Mouse (Mus musculus) heart, embryonic 14.5 days (tissue): ENCODE measurements around the gene Rab25. TPM values are rescaled to one million over a fixed set of nuclear protein-coding genes. Genes with fewer than 3 reads are reported as not detected.
"Not testable (repeated sequence)": the region's sequence is repeated elsewhere in the genome, so short reads cannot be mapped to it uniquely, and the experiment has no call there.

ENCODE experiments used
- ATAC-seq: fragments of 200-750 bp; cut with Nextera tagmentation; 2 replicates; pipeline ENCODE4 v1.8.0; 2017; ENCODE audit warnings: low read depth, moderate TSS enrichment; ENCODE audit not compliant: insufficient number of reproducible peaks, insufficient read depth, low FRiP score
- H3K27ac ChIP-seq, 2 experiments: fragments of 200-500 bp in 1 of 2; fragments of 300-500 bp in 1 of 2; sonication (generic) in 1 of 2; replicated peaks in 1 of 2; 2 replicates each; pipeline ENCODE4 v1.5.1; 2012 to 2014; ENCODE audit warnings: low read depth in 2 of 2, low read length in 2 of 2, control low read depth in 1 of 2, mild to moderate bottlenecking in 1 of 2, mixed read lengths in 1 of 2; ENCODE audit not compliant: control insufficient read depth in 1 of 2, insufficient read depth in 1 of 2
- H3K27me3 ChIP-seq: fragments of 300-500 bp; sonication (generic); 2 replicates; pipeline ENCODE4 v1.6.1; 2014; ENCODE audit warnings: mild to moderate bottlenecking, low read length, control low read depth; ENCODE audit not compliant: control insufficient read depth, insufficient read depth
- H3K36me3 ChIP-seq: fragments of 300-500 bp; sonication (generic); 2 replicates; pipeline ENCODE4 v1.6.1; 2014; ENCODE audit warnings: mild to moderate bottlenecking, control low read depth, low read length, mixed read lengths; ENCODE audit not compliant: control insufficient read depth, insufficient read depth
- H3K4me1 ChIP-seq, 2 experiments: fragments of 200-500 bp in 1 of 2; fragments of 300-500 bp in 1 of 2; sonication (generic) in 1 of 2; 2 replicates each; pipeline ENCODE4 v1.6.1; 2012 to 2014; ENCODE audit warnings: low read length in 2 of 2, control low read depth in 1 of 2, mixed read lengths in 1 of 2; ENCODE audit not compliant: control insufficient read depth in 2 of 2, insufficient read depth in 2 of 2
- H3K4me2 ChIP-seq: fragments of 300-500 bp; sonication (generic); 2 replicates; pipeline ENCODE4 v1.6.1; 2014; ENCODE audit warnings: mild to moderate bottlenecking, low read length
- H3K4me3 ChIP-seq, 2 experiments: fragments of 200-500 bp in 1 of 2; fragments of 300-500 bp in 1 of 2; sonication (generic) in 1 of 2; 2 replicates each; pipeline ENCODE4 v1.5.1; 2012 to 2014; ENCODE audit warnings: low read length in 2 of 2, mild to moderate bottlenecking in 2 of 2, control low read depth in 1 of 2, low read depth in 1 of 2, moderate library complexity in 1 of 2; ENCODE audit not compliant: control insufficient read depth in 1 of 2, insufficient read depth in 1 of 2
- H3K9ac ChIP-seq: fragments of 300-500 bp; sonication (generic); 2 replicates; pipeline ENCODE4 v1.6.1; 2014; ENCODE audit warnings: mild to moderate bottlenecking, low read length
- H3K9me3 ChIP-seq: fragments of 300-500 bp; sonication (generic); 2 replicates; pipeline ENCODE4 v1.6.1; 2016; ENCODE audit warnings: low read length, control low read depth; ENCODE audit not compliant: control insufficient read depth
- WGBS: fragments of 180-500 bp; shearing (Covaris S2); extraction: QIAGEN DNeasy Blood & Tissue Kit; methylation state at CpG from one replicate; pipeline ENCODE4 v1.1.7; 2014; 5-methylcytosine and 5-hydroxymethylcytosine counted together
- polyA plus RNA-seq: library from polyadenylated mRNA; unstranded; fragments of >200 nt; fragmentation: Nextera tagmentation; extraction: Ambion mirVana; gene quantifications from 2 replicates; pipeline ENCODE4 v1.2.1, GENCODE M21; 2014

Gene Rab25
- 0.30 TPM in 1 of 2 replicates, not detected in the other for polyA plus RNA-seq

GRCm38 (mm10) chr3:88548180-88548917, at the start of gene Rab25:
Gene Rab25, minus strand, starts transcription at chr3:88548300.
- no peak within 1 kb of the TSS for H3K4me2 ChIP-seq
- H3K9me3 ChIP-seq = no peaks in the 10 kb centered on the region
- no peak for ATAC-seq
- H3K4me3 ChIP-seq = no peak within 1 kb of the TSS
- H3K27ac ChIP-seq = no peak within 1 kb of the TSS
- H3K4me1 ChIP-seq = peaks cover 2 to 11% of the 10 kb centered on the region in 2 experiments
- H3K27me3 ChIP-seq = no peaks in the 10 kb centered on the region
- H3K9ac ChIP-seq = no peak within 1 kb of the TSS
- no peaks in the 10 kb centered on the region for H3K36me3 ChIP-seq
- WGBS = 54% methylated on average over 18 of the region's 18 CpGs

DNA sequence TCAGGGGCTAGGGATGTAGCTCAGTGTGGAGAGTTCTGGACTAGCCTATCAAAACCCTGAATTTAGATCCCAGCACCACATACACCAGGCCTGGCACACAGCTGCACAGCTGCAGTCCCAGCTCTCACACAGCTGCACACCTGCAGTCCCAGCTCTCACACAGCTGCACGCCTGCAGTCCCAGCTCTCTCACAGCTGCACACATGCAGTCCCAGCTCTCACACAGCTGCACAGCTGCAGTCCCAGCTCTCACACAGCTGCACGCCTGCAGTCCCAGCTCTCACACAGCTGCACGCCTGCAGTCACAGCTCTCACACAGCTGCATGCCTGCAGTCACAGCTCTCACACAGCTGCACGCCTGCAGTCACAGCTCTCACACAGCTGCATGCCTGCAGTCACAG, 48.4 kb upstream of the Rab25 start:
- H3K27me3 ChIP-seq, H3K9ac ChIP-seq, H3K27ac ChIP-seq, H3K36me3 ChIP-seq, H3K4me2 ChIP-seq, H3K9me3 ChIP-seq, ATAC-seq, H3K4me3 ChIP-seq: not testable (repeated sequence)
- 80% methylated on average over 4 of the region's 4 CpGs for WGBS
- H3K4me1 ChIP-seq = peaks cover 9 to 19% of the 10 kb centered on the region in 2 experiments

DNA sequence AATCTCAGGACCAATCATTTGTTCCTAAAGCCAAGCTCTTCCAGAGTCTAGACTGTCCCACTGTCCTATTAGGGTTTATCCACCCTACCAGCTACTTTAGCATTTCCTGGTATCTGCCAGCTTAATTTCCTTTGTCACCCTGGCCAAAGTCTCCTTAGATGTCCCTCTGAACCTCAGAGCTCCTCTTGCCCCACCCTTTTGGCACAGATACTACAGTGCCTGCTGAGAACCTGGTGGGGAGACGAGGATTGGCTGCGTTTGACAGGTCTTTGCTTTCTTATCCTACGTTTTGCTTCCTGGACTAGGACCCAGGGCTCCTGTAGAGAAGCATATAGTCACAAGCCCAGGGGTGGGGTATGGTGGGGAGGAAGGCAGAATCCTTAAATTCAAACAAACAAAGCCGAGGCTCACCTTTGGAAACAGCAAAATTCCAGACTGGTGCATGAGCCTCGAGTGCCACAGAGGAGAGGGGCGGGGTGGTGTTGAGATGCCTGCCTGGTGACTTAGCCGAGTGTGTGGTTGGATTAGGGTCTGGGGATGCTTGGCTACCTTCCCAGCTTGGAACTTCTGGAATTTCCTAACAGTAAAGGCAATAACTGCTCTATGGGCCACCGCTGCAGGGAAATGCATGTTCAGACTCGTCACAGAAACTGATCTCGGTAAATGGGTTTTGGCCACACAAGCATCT, 45.9 kb upstream of the Rab25 start:
- no peak for ATAC-seq
- no peak overlapping the region for H3K4me3 ChIP-seq
- WGBS = 29% methylated on average over 10 of the region's 10 CpGs
- H3K4me1 ChIP-seq = peaks cover 16 to 30% of the 10 kb centered on the region in 2 experiments
- peak overlapping the region; percentile 27; the same call in 1 of the 2 replicates for H3K9ac ChIP-seq
- peak overlapping the region; percentile 19; the same call in 1 of the 2 replicates for H3K4me2 ChIP-seq
- no peaks in the 10 kb centered on the region for H3K27me3 ChIP-seq
- H3K36me3 ChIP-seq = no peaks in the 10 kb centered on the region
- H3K27ac ChIP-seq = no peak overlapping the region
- no peaks in the 10 kb centered on the region for H3K9me3 ChIP-seq

DNA sequence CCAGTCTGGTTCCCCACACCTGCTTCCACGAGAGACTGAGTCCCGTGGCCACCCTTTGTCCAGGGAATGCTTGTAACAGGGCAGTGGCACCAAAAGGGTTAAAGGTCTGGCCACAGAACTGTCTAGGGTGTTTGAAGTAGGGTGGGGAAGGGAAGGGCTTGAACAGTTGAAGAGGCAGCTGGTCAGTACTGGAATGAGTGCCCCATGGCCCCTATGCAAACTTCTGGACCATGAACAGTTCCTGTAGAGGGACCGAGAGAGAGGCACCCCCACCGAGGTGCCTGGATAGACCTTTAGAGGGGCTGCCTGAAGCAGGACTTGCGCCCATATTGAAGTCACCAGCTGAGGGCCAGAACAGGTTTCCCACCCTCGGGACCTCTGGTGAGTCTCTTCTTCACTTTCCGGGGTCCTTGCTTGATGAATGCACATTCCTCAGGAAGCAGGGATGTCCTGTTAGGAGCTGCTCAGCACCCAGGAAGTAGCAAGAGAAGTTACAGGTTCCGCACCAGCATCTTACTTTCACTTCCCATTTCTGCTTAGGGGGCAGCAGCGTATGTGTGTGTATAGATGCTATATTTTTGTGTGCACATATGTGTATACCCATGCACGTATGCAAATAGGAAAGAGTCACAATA, 45.0 kb upstream of the Rab25 start:
- Histone ChIP-seq H3K9ac (no peak overlapping the region), H3K4me2 (no peak overlapping the region), H3K9me3 (no peaks in the 10 kb centered on the region), H3K27me3 (no peaks in the 10 kb centered on the region), H3K4me1 (peaks cover 16 to 30% of the 10 kb centered on the region in 2 experiments), H3K27ac (no peak overlapping the region), H3K4me3 (no peak overlapping the region), H3K36me3 (peaks cover 9% of the 10 kb centered on the region)
- 65% methylated on average over 10 of the region's 10 CpGs for WGBS
- no peak for ATAC-seq

DNA sequence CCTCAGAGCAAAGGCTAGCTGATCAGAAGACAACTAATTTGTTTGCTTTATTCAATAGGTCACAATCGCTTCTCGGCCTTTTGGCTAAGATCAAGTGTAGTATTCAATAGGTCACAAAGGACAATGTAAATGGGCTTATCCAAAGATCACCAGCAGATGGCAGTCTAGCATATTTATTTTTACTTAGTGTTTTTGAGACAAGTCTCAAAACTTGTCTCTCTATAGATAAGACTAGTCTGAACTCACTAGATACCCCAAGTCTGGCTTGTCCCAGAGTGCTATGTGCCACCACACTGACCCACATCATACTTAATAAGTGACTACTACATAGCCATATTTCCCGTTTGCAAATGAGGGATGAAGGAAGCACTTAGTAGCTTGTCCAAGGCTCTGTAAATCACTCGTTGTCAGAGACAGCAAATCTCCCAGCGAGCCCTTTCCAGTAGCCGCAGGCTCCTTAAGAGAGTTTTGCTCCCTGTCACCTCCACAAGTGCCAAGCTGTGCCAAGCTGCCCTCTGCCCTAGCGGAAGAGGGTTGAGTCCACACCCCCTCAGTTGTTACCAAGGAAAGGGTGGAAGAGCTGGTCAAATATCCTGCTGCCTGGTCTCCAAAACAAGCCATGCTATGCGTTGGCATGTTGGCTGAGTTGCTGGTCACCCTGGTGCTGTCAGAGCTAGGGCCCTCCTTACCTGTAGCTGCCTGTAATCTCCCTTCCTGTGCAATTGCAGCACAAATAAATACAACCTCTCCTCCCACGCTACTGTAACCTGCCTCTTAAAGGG, 44.0 kb upstream of the Rab25 start:
- no peak overlapping the region for H3K4me2 ChIP-seq
- no peak overlapping the region for H3K27ac ChIP-seq
- 32% methylated on average over 9 of the region's 9 CpGs for WGBS
- no peak overlapping the region for H3K4me3 ChIP-seq
- peaks cover 18% of the 10 kb centered on the region for H3K36me3 ChIP-seq
- no peaks in the 10 kb centered on the region for H3K27me3 ChIP-seq
- no peak for ATAC-seq
- peak overlapping the region; percentile 14; the same call in 1 of the 2 replicates for H3K9ac ChIP-seq
- H3K4me1 ChIP-seq = peaks cover 16 to 30% of the 10 kb centered on the region in 2 experiments
- H3K9me3 ChIP-seq = no peaks in the 10 kb centered on the region

DNA sequence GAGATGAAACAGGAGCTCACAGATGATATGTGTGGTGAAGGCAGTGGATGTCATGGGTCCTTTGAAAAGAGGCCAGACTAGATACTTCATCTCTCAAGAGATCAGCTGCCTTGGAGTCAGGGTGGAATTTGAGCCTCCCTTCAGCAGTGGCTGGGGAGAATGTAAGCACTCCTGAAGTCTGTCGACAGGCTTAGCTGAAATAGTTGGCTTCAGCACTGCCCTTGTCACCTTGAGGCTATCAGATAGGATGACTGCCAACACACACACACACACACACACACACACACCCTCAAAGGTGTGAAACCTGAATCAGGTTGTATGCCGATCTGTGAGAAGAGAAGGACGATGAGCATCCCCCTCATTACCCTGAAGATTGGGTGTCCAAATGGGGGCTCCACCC, 42.9 kb upstream of the Rab25 start:
- Histone ChIP-seq H3K9me3 (no peaks in the 10 kb centered on the region), H3K4me2 (no peak overlapping the region), H3K4me3 (no peak overlapping the region), H3K27me3 (no peaks in the 10 kb centered on the region), H3K36me3 (peaks cover 29% of the 10 kb centered on the region), H3K4me1 (peaks cover 16 to 30% of the 10 kb centered on the region in 2 experiments), H3K27ac (peak overlapping the region in 1 of 2 experiments; percentile 24; a peak in 1 of 4 replicates), H3K9ac (no peak overlapping the region)
- no peak for ATAC-seq
- 30% methylated on average over 3 of the region's 3 CpGs for WGBS

DNA sequence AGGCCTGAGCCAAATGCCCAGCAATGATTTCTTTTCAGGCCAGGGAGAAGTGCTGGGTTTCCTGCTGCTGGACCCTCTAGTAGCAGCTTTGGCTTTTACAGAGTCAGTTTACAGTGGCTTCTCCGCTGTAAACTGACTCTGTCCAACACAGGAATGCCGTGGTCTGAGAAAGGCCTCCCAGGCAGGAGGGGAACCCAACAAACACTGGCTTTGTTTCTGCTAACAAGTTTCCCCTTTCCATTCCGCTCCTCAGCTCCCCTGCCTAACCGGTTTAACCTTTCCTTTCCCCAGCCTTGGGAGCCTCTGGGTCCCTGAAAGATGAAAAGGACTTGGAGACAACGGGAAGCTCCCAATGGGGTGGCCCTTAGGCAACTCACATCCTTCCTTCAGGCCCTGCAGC, 42.1 kb upstream of the Rab25 start:
- no peak for ATAC-seq
- Histone ChIP-seq H3K36me3 (peaks cover 37% of the 10 kb centered on the region), H3K27ac (no peak overlapping the region), H3K4me3 (no peak overlapping the region), H3K9ac (no peak overlapping the region), H3K27me3 (no peaks in the 10 kb centered on the region), H3K4me1 (peaks cover 16 to 30% of the 10 kb centered on the region in 2 experiments), H3K4me2 (no peak overlapping the region), H3K9me3 (no peaks in the 10 kb centered on the region)
- WGBS = 23% methylated on average over 5 of the region's 5 CpGs
